Mouse (Mus musculus) liver, postnatal 0 days (tissue): Measurements from ENCODE around the gene Zfp865. TPM values are rescaled to one million over a fixed set of nuclear protein-coding genes. Genes with fewer than 3 reads are reported as not detected.
"Not testable (repeated sequence)": the region's sequence is repeated elsewhere in the genome, so short reads cannot be mapped to it uniquely, and the experiment has no call there.

Source experiments
- ATAC-seq: fragments of 200-750 bp; cut with Nextera tagmentation; 2 replicates; pipeline ENCODE4 v1.8.0; 2017; ENCODE audit warnings: mild to moderate bottlenecking, moderate library complexity
- DNase-seq: peaks from one replicate; pipeline ENCODE4 v3.0.0-alpha.2; 2016
- H3K27ac ChIP-seq: fragments of 300-500 bp; sonication (generic); 2 replicates; pipeline ENCODE4 v1.5.1; 2014; ENCODE audit warnings: antibody characterized with exemption, moderate library complexity, mild to moderate bottlenecking, low read depth
- H3K27me3 ChIP-seq: fragments of 300-500 bp; sonication (generic); 2 replicates; pipeline ENCODE4 v1.6.1; 2014; ENCODE audit warnings: low read length, control low read depth, mixed read lengths; ENCODE audit not compliant: insufficient read depth
- H3K36me3 ChIP-seq: fragments of 300-500 bp; sonication (generic); replicated peaks from 2 replicates; pipeline ENCODE4 v1.6.1; 2014; ENCODE audit warnings: mild to moderate bottlenecking, control low read depth, low read length, moderate library complexity, mixed read lengths; ENCODE audit not compliant: insufficient read depth
- H3K4me1 ChIP-seq: fragments of 300-500 bp; sonication (generic); 2 replicates; pipeline ENCODE4 v1.6.1; 2014; ENCODE audit warnings: antibody characterized with exemption, mild to moderate bottlenecking, control low read depth; ENCODE audit not compliant: insufficient read depth
- H3K4me2 ChIP-seq: fragments of 300-500 bp; sonication (generic); 2 replicates; pipeline ENCODE4 v1.6.1; 2014; ENCODE audit warnings: low read depth, mild to moderate bottlenecking, low read length, moderate library complexity, mixed read lengths
- H3K4me3 ChIP-seq: fragments of 300-500 bp; sonication (generic); 2 replicates; pipeline ENCODE4 v1.5.1; 2014; ENCODE audit warnings: low read depth, low read length
- H3K9ac ChIP-seq: fragments of 300-500 bp; sonication (generic); replicated peaks from 2 replicates; pipeline ENCODE4 v1.6.1; 2014; ENCODE audit warnings: mild to moderate bottlenecking, moderate library complexity
- H3K9me3 ChIP-seq: fragments of 300-500 bp; sonication (generic); 2 replicates; pipeline ENCODE4 v1.6.1; 2016; ENCODE audit warnings: mild to moderate bottlenecking, control low read depth, low read length, mixed read lengths
- CTCF ChIP-seq: sonication (generic); IDR thresholded peaks from 2 replicates; pipeline ENCODE4 v1.5.1; 2016; ENCODE audit warnings: antibody characterized with exemption, low read depth
- EP300 ChIP-seq: IDR thresholded peaks from 2 replicates; pipeline ENCODE4 v1.6.1; 2016; ENCODE audit warnings: antibody characterized with exemption, low read depth, mild to moderate bottlenecking
- WGBS: fragments of 180-500 bp; shearing (Covaris S2); extraction: QIAGEN DNeasy Blood & Tissue Kit; methylation state at CpG from one replicate; pipeline ENCODE4 v1.1.7; 2014; ENCODE audit not compliant: insufficient replicate concordance; 5-methylcytosine and 5-hydroxymethylcytosine counted together
- polyA plus RNA-seq: library from polyadenylated mRNA; unstranded; fragments of >200 nt; fragmentation: Nextera tagmentation; extraction: Ambion mirVana; gene quantifications from 2 replicates; pipeline ENCODE4 v1.2.1, GENCODE M21; 2015

Gene Zfp865
- polyA plus RNA-seq, 1 experiment from 2014 or later, result 1.3 TPM

- H3K9me3 ChIP-seq, result no peaks in the 10 kb centered on the region
- H3K4me2 ChIP-seq, result peak overlapping the region; percentile 98
- H3K4me3 ChIP-seq, result no peak overlapping the region
- 84% methylated on average over 6 of the region's 6 CpGs for WGBS
- no peak for TF ChIP-seq CTCF
- TF ChIP-seq EP300, result no peak
- DNase-seq (no peak), ATAC-seq (no peak)
- H3K27me3 ChIP-seq, result no peaks in the 10 kb centered on the region
- no peak overlapping the region; the same call in 1 of the 2 replicates for H3K9ac ChIP-seq
- H3K4me1 ChIP-seq, result peaks cover 38% of the 10 kb centered on the region
- H3K36me3 ChIP-seq, result peaks cover 40% of the 10 kb centered on the region
- H3K27ac ChIP-seq, result no peak overlapping the region
Observed at GRCm38 (mm10) chr7:5064886-5065285, 44.7 kb downstream of the Zfp865 start.

GRCm38 (mm10) chr7:5073586-5073985, 53.4 kb downstream of the Zfp865 start:
- no peaks in the 10 kb centered on the region for H3K27me3 ChIP-seq
- peak overlapping the region; percentile 44; the same call in 1 of the 2 replicates for H3K27ac ChIP-seq
- H3K9ac ChIP-seq, result no peak overlapping the region
- TF ChIP-seq EP300 (no peak), CTCF (no peak)
- WGBS, result 60% methylated on average over 1 of the region's 1 CpGs
- H3K4me3 ChIP-seq, result no peak overlapping the region
- H3K9me3 ChIP-seq, result no peaks in the 10 kb centered on the region
- peaks cover 23% of the 10 kb centered on the region for H3K4me1 ChIP-seq
- peak overlapping the region; percentile 23 for H3K4me2 ChIP-seq
- ATAC-seq (peak; percentile 79), DNase-seq (no peak)
- H3K36me3 ChIP-seq, result peaks cover 92% of the 10 kb centered on the region

DNA sequence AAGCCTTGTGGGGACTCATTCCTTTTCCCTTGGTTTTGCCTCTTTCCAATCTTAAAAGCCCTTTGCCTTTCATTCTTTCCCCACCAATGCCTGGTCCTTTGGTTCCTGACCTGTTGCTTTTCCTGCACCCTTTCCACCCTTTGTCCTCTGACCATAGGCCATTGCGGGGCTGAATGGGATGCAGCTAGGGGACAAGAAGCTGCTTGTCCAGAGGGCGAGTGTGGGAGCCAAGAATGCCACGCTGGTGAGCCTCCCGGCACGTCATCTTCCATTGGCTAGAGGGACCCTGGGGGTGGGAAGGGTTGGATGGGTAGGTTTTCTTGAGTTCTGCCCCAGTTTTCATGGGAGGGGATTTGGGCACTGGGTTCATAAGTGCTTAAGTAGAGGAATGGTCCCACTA, 54.8 kb downstream of the Zfp865 start:
- H3K27ac ChIP-seq, result no peak overlapping the region
- no peak for ATAC-seq
- H3K4me2 ChIP-seq, result no peak overlapping the region
- 86% methylated on average over 5 of the region's 5 CpGs for WGBS
- peaks cover 83% of the 10 kb centered on the region for H3K36me3 ChIP-seq
- H3K9ac ChIP-seq, result no peak overlapping the region
- no peak overlapping the region for H3K4me3 ChIP-seq
- no peaks in the 10 kb centered on the region for H3K27me3 ChIP-seq
- no peak for TF ChIP-seq EP300
- TF ChIP-seq CTCF, result no peak
- DNase-seq, result no peak
- peaks cover 26% of the 10 kb centered on the region for H3K4me1 ChIP-seq
- no peaks in the 10 kb centered on the region for H3K9me3 ChIP-seq

DNA sequence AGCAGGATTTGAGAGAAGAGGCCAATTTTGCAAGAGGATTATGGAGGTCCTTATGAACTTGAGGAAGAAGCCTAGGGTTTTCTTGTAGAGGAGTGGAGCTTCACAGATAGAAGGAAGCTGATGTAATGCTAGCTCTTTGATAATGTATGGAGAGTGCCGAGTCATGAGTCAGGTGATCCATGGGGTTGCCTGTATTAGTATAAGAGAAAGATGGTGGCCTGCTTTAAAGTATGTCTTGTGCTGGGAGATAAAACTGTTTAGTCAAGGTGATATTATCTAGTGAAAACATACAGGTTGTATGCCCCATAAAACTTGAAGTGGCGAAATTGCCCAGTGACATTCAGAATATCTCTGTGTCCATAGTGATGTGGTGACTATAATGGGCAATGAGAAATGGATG, 56.8 kb downstream of the Zfp865 start:
- 63% methylated on average over 2 of the region's 2 CpGs for WGBS
- no peaks in the 10 kb centered on the region for H3K9me3 ChIP-seq
- TF ChIP-seq CTCF (no peak), EP300 (peak; percentile 62)
- H3K4me3 ChIP-seq, result no peak overlapping the region
- H3K27me3 ChIP-seq, result no peaks in the 10 kb centered on the region
- ATAC-seq (no peak), DNase-seq (no peak)
- H3K4me2 ChIP-seq, result peak overlapping the region; percentile 6; the same call in 1 of the 2 replicates
- peak overlapping the region; percentile 23 for H3K27ac ChIP-seq
- H3K9ac ChIP-seq, result no peak overlapping the region
- peaks cover 32% of the 10 kb centered on the region for H3K4me1 ChIP-seq
- peaks cover 63% of the 10 kb centered on the region for H3K36me3 ChIP-seq

DNA sequence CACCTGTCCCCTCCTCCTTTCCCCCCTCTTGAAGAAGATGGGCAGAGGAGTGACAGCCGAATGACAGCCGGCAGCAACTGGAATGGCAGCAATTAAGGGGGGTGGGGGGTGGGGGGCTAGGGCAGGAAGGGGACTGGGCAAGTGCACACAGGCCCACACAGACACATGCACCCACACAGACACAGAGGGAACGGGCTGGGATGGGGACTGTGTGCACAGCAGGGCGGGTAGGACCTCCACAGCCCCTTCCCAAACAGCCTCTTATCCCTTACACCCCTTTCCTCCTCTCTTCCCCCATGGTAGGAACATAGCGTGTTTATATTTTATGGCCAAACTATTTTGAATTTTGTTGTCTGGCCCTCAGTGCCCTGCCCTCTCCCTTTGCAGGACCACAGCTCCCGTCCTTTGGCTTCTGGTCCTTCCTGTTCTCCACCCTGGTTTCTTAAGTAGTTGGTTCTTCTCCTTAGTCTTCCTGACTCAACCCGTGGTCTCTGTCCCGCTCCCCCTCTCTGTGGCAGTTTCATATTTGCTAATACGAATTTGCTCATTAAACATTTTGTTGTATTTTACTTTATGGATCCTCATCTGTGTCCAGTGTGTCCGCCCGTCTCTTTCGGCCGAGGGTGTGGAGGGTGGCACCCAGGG, 59.3 kb downstream of the Zfp865 start:
- peak; percentile 0; the same call in 1 of the 2 replicates for ATAC-seq

GRCm38 (mm10) chr7:5080010-5080751, 60.0 kb downstream of the Zfp865 start, which contains the start of gene Epn1:
Epn1 (plus strand) TSS chr7:5080235.
- Histone ChIP-seq H3K4me2 (peak within 1 kb of the TSS; percentile 84), H3K9me3 (no peaks in the 10 kb centered on the region), H3K27me3 (no peaks in the 10 kb centered on the region), H3K4me3 (peak within 1 kb of the TSS; percentile 90), H3K27ac (peak within 1 kb of the TSS; percentile 98), H3K4me1 (peaks cover 38% of the 10 kb centered on the region), H3K9ac (peak within 1 kb of the TSS; percentile 96), H3K36me3 (peaks cover 51% of the 10 kb centered on the region)
- DNase-seq (peak; percentile 98), ATAC-seq (peak; percentile 94)
- 1% methylated on average over 80 of the region's 81 CpGs for WGBS
- TF ChIP-seq EP300, result peak; percentile 40; the same call in 1 of the 2 replicates
- TF ChIP-seq CTCF, result no peak

More for the DNA sequence above, 59.3 kb downstream of the Zfp865 start:
- 29% methylated on average over 8 of the region's 13 CpGs for WGBS
- peaks cover 34% of the 10 kb centered on the region for H3K4me1 ChIP-seq
- peaks cover 51% of the 10 kb centered on the region for H3K36me3 ChIP-seq
- peak overlapping the region; percentile 98 for H3K27ac ChIP-seq
- peak overlapping the region; percentile 90 for H3K4me3 ChIP-seq
- DNase-seq, H3K9me3 ChIP-seq, H3K27me3 ChIP-seq: not testable (repeated sequence)
- peak overlapping the region; percentile 84 for H3K4me2 ChIP-seq
- H3K9ac ChIP-seq, result peak overlapping the region; percentile 96
